Mouse (Mus musculus) CD4-positive, CD25-positive, alpha-beta regulatory T cell, adult 2 months (primary cell): ENCODE data around the gene 4921524J17Rik.
A peak's percentile ranks its signal among the peaks of the same experiment; 100 is the strongest.

Experiments used
- DNase-seq: peaks from one replicate; pipeline ENCODE4 v3.0.0-alpha.2; 2012; ENCODE audit warnings: low read depth, low spot score

4921524J17Rik gene

DNA sequence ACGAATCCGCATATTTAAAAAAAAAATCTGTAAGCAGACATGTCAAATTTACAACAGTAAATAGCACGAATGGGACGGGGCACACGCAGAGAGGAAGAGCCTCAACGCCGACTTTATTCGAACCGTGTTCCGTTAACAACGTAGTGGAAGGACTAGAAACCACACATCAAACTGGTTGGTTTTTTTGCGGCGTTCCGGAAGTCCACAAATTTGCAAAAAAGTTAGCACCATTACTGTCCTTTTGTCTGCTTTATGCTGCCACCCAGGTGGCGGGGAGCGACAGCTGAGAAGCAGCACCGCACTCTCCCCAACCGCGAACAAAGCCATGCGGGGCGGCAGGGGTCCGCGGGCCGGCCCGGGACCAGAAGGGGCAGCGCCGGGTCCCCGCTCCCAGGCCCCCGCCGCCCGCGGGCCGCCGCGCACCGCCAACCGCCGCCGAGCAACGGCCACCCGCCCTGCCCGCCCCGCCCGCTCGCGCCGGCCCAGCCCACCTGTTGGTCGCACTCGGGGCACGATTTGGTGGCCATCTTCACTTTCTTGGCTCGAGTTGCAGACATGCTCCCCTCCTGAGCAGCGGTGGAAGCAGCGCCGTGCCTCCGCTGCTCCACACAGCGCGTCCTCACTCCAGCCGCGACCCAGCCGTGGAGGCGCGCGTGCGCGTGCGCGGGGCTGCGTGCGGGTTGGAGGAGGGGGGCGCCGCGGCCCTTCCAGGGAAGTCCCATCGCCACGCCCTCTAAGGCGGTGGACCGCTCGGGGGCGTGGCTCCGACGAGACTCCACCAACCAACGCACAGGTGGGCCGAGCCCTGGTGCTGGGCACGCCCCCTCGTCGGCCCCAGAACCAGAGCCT is at the start of gene 4921524J17Rik:
Gene 4921524J17Rik (minus strand): TSS at position 666 of the 849 bp plus-strand sequence.
- DNase-seq = peak; percentile 99

DNA sequence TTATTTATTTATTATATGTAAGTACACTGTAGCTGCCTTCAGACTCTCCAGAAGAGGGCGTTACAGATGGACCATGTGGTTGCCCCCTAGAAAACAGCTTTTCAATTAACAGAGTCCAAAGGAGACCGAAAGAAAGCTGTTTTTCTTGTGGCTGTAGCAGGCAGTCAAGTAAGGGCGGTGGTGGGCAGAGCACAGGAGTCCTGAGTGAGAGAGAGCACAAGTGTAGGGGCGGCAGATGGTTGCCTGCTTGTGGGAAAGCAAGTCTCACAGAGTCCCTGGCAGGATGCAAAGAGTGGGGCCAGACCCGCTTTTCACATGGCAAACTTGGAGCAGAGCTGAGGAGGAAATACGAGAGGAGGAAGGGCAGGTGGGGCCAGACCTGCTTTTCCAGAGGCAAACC is 49.8 kb upstream of the 4921524J17Rik start:
- DNase-seq = no peak

GRCm38 (mm10) chr8:85481900-85482299 is 49.3 kb upstream of the 4921524J17Rik start:
- DNase-seq = peak; percentile 13

DNA sequence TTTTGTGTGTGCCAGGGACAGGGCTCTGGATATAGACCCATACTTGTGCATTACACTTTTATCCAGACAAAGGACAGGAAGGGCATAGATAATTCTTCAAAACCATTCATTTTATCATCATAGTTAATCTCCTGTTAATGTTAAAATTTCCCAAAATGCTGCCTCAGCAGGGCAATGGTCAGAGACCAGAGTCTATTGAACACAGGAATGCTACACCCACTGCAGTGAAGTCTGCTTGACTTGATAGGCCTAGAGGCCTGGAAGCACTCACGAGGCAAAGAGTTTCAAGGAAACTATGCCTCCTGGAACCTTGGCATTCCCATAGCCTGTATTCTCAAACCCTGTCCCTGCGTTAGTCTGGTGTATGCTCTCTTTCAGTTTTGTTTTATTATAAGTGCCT is 47.1 kb upstream of the 4921524J17Rik start:
- no peak for DNase-seq

GRCm38 (mm10) chr8:85478397-85478796 is 45.8 kb upstream of the 4921524J17Rik start:
- DNase-seq = no peak

GRCm38 (mm10) chr8:85476970-85477545 is 44.4 kb upstream of the 4921524J17Rik start:
- no peak for DNase-seq

GRCm38 (mm10) chr8:85474924-85475323 is 42.3 kb upstream of the 4921524J17Rik start:
- no peak for DNase-seq

DNA sequence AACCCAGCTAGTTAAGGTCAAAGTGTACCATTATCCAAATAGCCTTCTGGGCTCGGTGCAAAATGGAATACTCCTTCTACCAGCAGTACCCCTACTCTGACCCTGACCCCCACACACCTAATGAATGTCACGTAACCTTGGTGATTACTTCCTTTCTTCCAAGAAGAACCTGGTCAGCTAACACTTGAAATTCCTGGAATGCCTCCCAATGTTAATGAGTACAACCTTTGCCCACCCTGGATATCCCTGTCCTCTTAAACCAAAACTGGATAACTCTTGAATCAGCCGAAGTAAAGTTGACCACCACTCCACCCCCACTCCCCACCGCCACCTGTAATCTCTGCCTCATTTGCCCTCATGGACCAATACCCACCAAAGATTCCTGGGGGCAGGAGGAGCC is 40.6 kb upstream of the 4921524J17Rik start:
- DNase-seq = no peak

- DNase-seq = no peak
Observed at GRCm38 (mm10) chr8:85472800-85473199, 40.2 kb upstream of the 4921524J17Rik start.

DNA sequence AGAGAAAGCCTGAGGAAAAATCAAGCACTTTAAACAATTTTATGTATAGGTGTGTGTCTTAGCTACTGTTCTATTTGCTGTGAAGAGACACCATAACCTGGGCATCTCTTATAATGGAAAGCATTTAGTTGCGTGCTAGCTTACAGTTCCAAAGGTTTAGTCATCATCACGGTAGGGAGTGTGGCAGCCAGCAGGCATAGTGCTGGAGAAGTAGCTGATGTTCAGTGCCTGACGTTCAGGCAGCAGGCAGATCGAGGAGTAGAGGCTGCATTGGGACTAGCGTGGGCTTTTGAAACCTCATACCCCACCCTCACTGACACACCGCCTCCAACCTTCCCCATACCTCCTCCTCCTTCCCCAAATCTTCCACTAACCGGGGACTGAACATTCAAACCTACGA is 38.1 kb upstream of the 4921524J17Rik start:
- no peak for DNase-seq

DNA sequence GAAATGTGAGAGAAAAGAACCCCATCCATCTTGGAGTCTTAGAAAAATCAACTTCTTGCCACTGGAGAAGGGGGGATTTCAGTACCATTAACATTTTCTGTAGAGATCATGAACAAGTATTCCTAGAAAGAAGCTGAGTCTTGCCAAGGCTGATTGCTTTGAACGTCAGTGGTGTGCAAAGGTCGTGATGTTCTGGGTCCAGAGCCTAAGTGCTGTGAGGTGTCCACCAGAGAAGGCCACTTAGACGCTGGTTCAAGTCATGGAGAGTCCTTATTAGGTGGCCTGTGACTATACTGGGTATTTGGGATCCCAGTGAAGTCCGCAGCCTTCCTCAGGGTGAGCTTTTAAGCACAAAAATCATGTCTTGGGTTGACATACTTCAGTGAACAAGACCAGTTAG is 33.4 kb upstream of the 4921524J17Rik start:
- DNase-seq = no peak

DNA sequence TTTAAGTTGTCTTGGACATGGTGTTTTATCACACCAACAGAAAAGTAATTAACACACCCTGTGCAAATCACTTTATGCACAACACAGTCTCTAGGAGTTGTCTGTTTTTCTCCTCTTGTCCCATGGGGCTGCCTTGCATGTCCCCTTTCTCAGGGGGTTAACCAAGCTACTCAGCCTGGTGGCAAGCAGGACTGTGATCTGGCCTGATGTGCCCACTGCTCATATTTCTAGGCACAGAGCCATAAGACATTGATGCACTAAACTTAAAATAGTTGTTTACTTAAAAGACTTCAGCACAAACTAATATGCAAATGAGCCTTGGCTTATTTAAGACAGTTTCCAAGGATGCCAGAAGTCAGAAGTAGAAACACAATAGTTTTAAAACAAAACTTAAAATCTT is 31.7 kb upstream of the 4921524J17Rik start:
- DNase-seq = no peak

GRCm38 (mm10) chr8:85462441-85462840 is 29.8 kb upstream of the 4921524J17Rik start:
- no peak for DNase-seq

DNA sequence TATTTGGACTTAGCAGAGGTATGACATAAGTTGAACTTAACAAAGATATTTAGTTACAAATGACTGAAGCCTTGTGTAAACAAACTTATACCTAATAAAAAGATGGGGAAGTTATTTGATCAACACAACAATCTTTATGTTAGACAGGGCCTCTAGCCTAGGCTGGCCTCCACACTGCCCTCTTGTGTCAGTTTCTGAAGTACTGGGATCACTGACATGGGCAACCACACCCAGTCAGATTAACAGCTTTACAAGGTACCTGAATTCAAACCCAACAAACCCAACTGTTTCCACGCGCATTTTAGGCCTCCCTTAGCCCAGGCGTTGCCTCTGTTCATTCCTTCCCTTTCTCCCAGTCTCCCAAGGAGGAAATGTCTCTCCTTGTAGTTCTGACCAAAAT is 28.7 kb upstream of the 4921524J17Rik start:
- DNase-seq = peak; percentile 49

DNA sequence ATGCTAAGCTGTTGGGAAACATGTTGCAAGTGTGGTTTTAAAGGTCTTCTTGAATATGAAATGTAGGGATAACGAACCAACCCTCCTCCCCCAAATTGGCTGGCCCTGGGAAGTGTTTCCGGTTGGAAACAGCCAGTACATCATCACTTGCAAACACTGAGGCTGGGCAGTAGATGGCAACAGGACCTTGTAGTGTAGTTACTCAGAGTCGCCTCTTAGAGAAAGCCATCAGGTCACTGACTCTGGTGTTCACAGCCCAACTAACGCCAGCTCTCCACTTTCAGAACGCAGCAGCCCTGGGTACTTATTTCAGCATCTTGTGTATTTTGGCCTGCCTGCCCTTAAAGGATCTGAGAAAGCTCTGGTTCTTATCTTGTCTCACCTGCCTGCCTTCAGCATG is 28.2 kb upstream of the 4921524J17Rik start:
- no peak for DNase-seq

- DNase-seq = no peak
Observed at GRCm38 (mm10) chr8:85459582-85459981, 26.9 kb upstream of the 4921524J17Rik start.

- DNase-seq = peak; percentile 86
Observed at GRCm38 (mm10) chr8:85456536-85456935, 23.9 kb upstream of the 4921524J17Rik start.

DNA sequence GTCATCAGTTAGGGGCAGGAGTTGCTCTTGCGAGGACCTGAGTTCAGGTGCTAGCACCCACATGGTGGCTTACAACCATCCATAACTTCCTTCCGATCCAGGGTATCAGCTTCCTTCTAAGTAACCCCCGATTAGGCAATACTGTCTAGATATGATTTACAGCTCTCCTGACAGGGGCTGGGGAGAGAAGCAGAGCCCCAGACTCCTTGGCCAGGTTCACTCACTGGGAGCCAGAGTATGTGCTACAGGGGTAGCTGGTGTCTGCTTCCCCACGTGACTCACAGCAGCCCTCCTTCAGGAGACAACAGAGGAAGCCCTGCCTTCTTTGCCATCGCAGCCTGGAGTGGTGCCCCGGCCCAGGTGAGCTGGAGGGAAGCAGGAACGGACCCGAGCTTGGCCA is 22.1 kb upstream of the 4921524J17Rik start:
- no peak for DNase-seq

- no peak for DNase-seq
Observed at GRCm38 (mm10) chr8:85453256-85453655, 20.6 kb upstream of the 4921524J17Rik start.

DNA sequence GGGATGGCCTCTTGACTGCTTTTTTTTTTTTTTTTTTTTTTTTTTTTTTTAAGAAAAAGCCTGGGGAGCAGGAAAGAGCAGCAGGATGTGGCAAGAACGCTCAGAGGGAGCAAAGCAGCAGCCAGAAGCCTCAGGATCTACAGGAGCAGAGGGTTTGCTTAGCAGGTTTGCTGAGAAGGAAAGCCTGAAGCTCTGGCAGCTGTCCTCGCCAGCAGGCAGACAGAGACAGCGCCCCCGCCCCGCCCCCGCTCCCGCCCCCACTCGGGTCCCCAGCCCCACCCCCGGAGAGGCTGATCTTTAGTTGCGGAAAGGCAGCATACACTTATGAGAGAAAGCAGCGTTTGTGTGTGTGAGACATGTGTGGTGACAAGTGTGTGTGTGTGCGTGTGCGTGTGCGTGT is 19.7 kb upstream of the 4921524J17Rik start:
- DNase-seq = peak; percentile 45

DNA sequence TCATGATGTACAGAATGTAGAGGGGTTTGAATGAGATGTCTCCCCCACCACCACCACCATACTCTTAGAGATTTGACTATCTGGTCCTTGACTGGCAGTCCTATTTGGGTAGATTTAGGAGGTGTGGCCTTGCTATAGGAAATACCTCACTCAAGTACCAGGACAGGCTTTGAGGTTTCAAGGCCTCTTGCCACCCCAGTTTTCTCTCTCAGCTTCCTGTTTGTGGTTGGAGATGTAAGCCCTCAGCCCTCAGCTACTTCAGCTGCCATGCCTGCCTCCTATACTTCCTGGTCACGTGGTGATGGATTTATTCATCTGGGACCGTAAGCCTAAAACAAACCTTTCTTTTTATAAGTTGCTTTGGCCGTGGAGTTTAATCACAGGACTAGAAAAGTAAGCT is 17.7 kb upstream of the 4921524J17Rik start:
- peak; percentile 20 for DNase-seq

DNA sequence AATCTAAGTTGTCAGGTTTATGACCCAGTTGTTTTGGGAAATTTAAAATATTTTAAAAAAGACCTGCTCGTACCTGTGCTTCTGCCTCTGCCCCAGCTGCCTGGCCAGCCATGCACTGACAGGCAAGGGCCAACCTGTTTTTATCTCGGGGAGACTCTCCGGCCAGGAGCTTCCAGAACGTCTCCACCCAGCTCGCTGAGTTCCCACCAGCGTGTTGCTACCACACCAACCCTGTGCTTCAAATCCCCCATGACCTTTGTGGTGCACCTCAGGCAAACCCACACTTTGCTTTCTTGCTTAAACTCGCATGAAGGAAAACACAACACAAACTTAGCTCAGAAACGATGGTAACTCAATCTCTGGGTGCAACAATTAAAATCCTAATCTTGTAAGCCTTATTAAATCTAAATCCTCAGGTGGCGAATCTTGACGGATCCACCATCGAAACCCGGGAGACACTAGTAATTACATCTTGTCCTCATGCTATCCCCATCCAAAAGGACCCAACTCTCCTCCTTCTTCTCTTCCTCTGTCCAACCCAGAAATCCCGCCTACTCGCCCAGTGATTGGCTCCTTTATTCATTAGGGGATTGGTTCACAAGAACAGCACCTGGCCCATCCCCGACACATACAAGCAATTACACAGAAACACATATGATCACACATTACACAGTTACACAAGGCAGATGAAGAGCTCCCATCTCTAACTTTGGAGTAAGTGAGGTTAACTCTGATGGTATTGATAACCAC is 13.5 kb upstream of the 4921524J17Rik start:
- DNase-seq = no peak
